Comparison of ENCODE assay signal across 21 mouse cellular contexts in genomic region chr13:64178000-64178399, GRCm38 (mm10). TPM values are rescaled to one million over a fixed set of nuclear protein-coding genes. Genes with fewer than 3 reads are reported as not detected.
DNase-seq lines count a peak whose midpoint lies in the region; ATAC-seq lines count a peak whose summit lies in the region.
"Had no signal": no experiment of that assay in that cellular context is flagged by ENCODE, and none has a peak within 500 bp of the region (broad histone marks: within the 10 kb centered on the region; RNA-seq: fewer than 3 reads in every experiment).

No protein-coding gene starts in this region.

- no peak overlapping the region for H3K4me2 ChIP-seq in liver, embryonic 13.5 days
- no peak overlapping the region for H3K4me2 ChIP-seq in liver, embryonic 11.5 days
- no peak overlapping the region for H3K4me2 ChIP-seq in lung, embryonic 16.5 days (ENCODE audit: low read depth, low read length)
- H3K4me2 ChIP-seq in midbrain, embryonic 13.5 days (replicated peaks): no peak overlapping the region
- no peak overlapping the region for H3K4me2 ChIP-seq in midbrain, embryonic 16.5 days (ENCODE audit: low read length)
- H3K4me2 ChIP-seq: embryonic facial prominence, embryonic 12.5 days; embryonic facial prominence, embryonic 15.5 days; heart, embryonic 11.5 days; hindbrain, embryonic 12.5 days had no signal

- no peak for DNase-seq in liver, embryonic 13.5 days
- no peak for DNase-seq in liver, embryonic 11.5 days (ENCODE audit: low spot score)
- DNase-seq in lung, adult 18-20 months: no peak
- DNase-seq: adrenal gland, adult 2 months; adrenal gland, postnatal 14 days; cerebellum, adult 11 months; cerebellum, adult 2 months; cerebellum, adult 9-11 months; cerebellum, postnatal 25 days; forebrain, postnatal 0 days; gastrocnemius, adult 2 months; gastrocnemius, postnatal 14 days had no signal

- no peak overlapping the region for H3K9ac ChIP-seq in liver, embryonic 13.5 days
- H3K9ac ChIP-seq in liver, embryonic 11.5 days (ENCODE audit: low read depth, low read length): no peak overlapping the region
- no peak overlapping the region for H3K9ac ChIP-seq in lung, embryonic 16.5 days (ENCODE audit: low read length)
- H3K9ac ChIP-seq in midbrain, embryonic 13.5 days (replicated peaks): no peak overlapping the region
- H3K9ac ChIP-seq in midbrain, embryonic 16.5 days (ENCODE audit: low read depth, low read length): no peak overlapping the region
- H3K9ac ChIP-seq: embryonic facial prominence, embryonic 12.5 days; embryonic facial prominence, embryonic 15.5 days; forebrain, postnatal 0 days; hindbrain, embryonic 12.5 days had no signal

- no peaks in the 10 kb centered on the region for H3K27me3 ChIP-seq in liver, embryonic 13.5 days
- H3K27me3 ChIP-seq in liver, embryonic 11.5 days (replicated peaks; ENCODE audit: control insufficient read depth, insufficient read depth, low read length): no peaks in the 10 kb centered on the region
- no peaks in the 10 kb centered on the region for H3K27me3 ChIP-seq in lung, embryonic 16.5 days (ENCODE audit: control insufficient read depth, insufficient read depth, low read depth, low read length)
- no peaks in the 10 kb centered on the region for H3K27me3 ChIP-seq in midbrain, embryonic 13.5 days
- no peaks in the 10 kb centered on the region for H3K27me3 ChIP-seq in midbrain, embryonic 16.5 days (ENCODE audit: control insufficient read depth, insufficient read depth, low read depth, low read length)
- H3K27me3 ChIP-seq: embryonic facial prominence, embryonic 12.5 days; embryonic facial prominence, embryonic 15.5 days; hindbrain, embryonic 12.5 days had no signal

- 0 out of 2 replicates have a peak, but pooled peaks have one; percentile 17 for ATAC-seq in liver, embryonic 13.5 days (ENCODE audit: low read depth)
- no peak for ATAC-seq in liver, embryonic 11.5 days (replicated peaks; ENCODE audit: low FRiP score)
- ATAC-seq in lung, embryonic 16.5 days (ENCODE audit: low read depth): peak; percentile 66; the same call in 1 of the 2 replicates
- 0 out of 2 replicates have a peak, but pooled peaks have one; percentile 6 for ATAC-seq in midbrain, embryonic 13.5 days
- no peak for ATAC-seq in midbrain, embryonic 16.5 days
- ATAC-seq: CD4-positive, CD25-positive, alpha-beta regulatory T cell, adult 4 months; forebrain, embryonic 14.5 days; forebrain, postnatal 0 days had no signal

- no peak overlapping the region for H3K4me3 ChIP-seq in liver, embryonic 13.5 days (replicated peaks)
- no peak overlapping the region for H3K4me3 ChIP-seq in liver, embryonic 11.5 days (ENCODE audit: low read depth, low read length)
- H3K4me3 ChIP-seq in lung, embryonic 16.5 days (ENCODE audit: low read length): no peak overlapping the region
- H3K4me3 ChIP-seq in midbrain, embryonic 13.5 days (replicated peaks): no peak overlapping the region
- no peak overlapping the region for H3K4me3 ChIP-seq in midbrain, embryonic 16.5 days (ENCODE audit: low read depth, low read length)
- H3K4me3 ChIP-seq: embryonic facial prominence, embryonic 12.5 days; embryonic facial prominence, embryonic 15.5 days; gastrocnemius, adult 2 months; hindbrain, embryonic 12.5 days had no signal

- H3K4me1 ChIP-seq in liver, embryonic 13.5 days (replicated peaks): peaks cover 7% of the 10 kb centered on the region
- no peaks in the 10 kb centered on the region for H3K4me1 ChIP-seq in liver, embryonic 11.5 days (replicated peaks; ENCODE audit: control insufficient read depth, insufficient read depth, low read length)
- H3K4me1 ChIP-seq in lung, embryonic 16.5 days (replicated peaks; ENCODE audit: control insufficient read depth, insufficient read depth, low read length): no peaks in the 10 kb centered on the region
- peaks cover 6% of the 10 kb centered on the region; the same call in 1 of the 2 replicates for H3K4me1 ChIP-seq in midbrain, embryonic 13.5 days (replicated peaks)
- no peaks in the 10 kb centered on the region for H3K4me1 ChIP-seq in midbrain, embryonic 16.5 days (ENCODE audit: control insufficient read depth, insufficient read depth, low read length)
- H3K4me1 ChIP-seq: embryonic facial prominence, embryonic 12.5 days; embryonic facial prominence, embryonic 15.5 days; hindbrain, embryonic 12.5 days had no signal

- peaks cover 4% of the 10 kb centered on the region; the same call in 1 of the 2 replicates for H3K36me3 ChIP-seq in liver, embryonic 13.5 days
- peaks cover 3% of the 10 kb centered on the region for H3K36me3 ChIP-seq in liver, embryonic 11.5 days (ENCODE audit: control insufficient read depth, insufficient read depth, low read length)
- peaks cover 4% of the 10 kb centered on the region for H3K36me3 ChIP-seq in lung, embryonic 16.5 days (ENCODE audit: control insufficient read depth, insufficient read depth, low read length)
- peaks cover 36% of the 10 kb centered on the region for H3K36me3 ChIP-seq in midbrain, embryonic 13.5 days
- peaks cover 13% of the 10 kb centered on the region for H3K36me3 ChIP-seq in midbrain, embryonic 16.5 days (ENCODE audit: control insufficient read depth, insufficient read depth, low read length)

- WGBS in liver, embryonic 13.5 days (ENCODE audit: insufficient replicate concordance): 59% methylated on average over 7 of the region's 7 CpGs
- WGBS in liver, embryonic 11.5 days: 75% methylated on average over 7 of the region's 7 CpGs
- WGBS in lung, embryonic 16.5 days: 50% methylated on average over 7 of the region's 7 CpGs
- 79% methylated on average over 7 of the region's 7 CpGs for WGBS in midbrain, embryonic 13.5 days
- 79% methylated on average over 7 of the region's 7 CpGs for WGBS in midbrain, embryonic 16.5 days

- H3K27ac ChIP-seq in liver, embryonic 13.5 days: no peak overlapping the region
- no peak overlapping the region for H3K27ac ChIP-seq in liver, embryonic 11.5 days (ENCODE audit: low read depth, low read length)
- H3K27ac ChIP-seq in lung, embryonic 16.5 days (ENCODE audit: low read length): no peak overlapping the region
- H3K27ac ChIP-seq in midbrain, embryonic 13.5 days: no peak overlapping the region
- no peak overlapping the region for H3K27ac ChIP-seq in midbrain, embryonic 16.5 days (ENCODE audit: low read length)
- H3K27ac ChIP-seq: embryonic facial prominence, embryonic 12.5 days; embryonic facial prominence, embryonic 15.5 days; gastrocnemius, adult 2 months had no signal

- no peaks in the 10 kb centered on the region for H3K9me3 ChIP-seq in liver, embryonic 13.5 days (replicated peaks)
- no peaks in the 10 kb centered on the region for H3K9me3 ChIP-seq in liver, embryonic 11.5 days (ENCODE audit: control insufficient read depth, low read length)
- no peaks in the 10 kb centered on the region for H3K9me3 ChIP-seq in lung, embryonic 16.5 days (ENCODE audit: control insufficient read depth, low read length)
- H3K9me3 ChIP-seq in midbrain, embryonic 13.5 days: no peaks in the 10 kb centered on the region
- H3K9me3 ChIP-seq in midbrain, embryonic 16.5 days (replicated peaks; ENCODE audit: control insufficient read depth, low read length, poor library complexity, severe bottlenecking): no peaks in the 10 kb centered on the region
- H3K9me3 ChIP-seq: embryonic facial prominence, embryonic 15.5 days; hindbrain, embryonic 12.5 days had no signal

RNA-seq across cellular contexts. Expression of gene Habp4, which starts 16.4 kb away (rescaled TPM):
- polyA plus RNA-seq in liver, embryonic 13.5 days (2015; fragmentation: Nextera tagmentation; extraction: Ambion mirVana): 7.5 and 9.1 TPM in 2 replicates
- polyA plus RNA-seq in liver, embryonic 11.5 days (2014; fragmentation: Nextera tagmentation; extraction: Ambion mirVana): 15.0 and 15.2 TPM in 2 replicates
- 16.5 and 18.0 TPM in 2 replicates for polyA plus RNA-seq in lung, embryonic 16.5 days (2015; fragmentation: Nextera tagmentation; extraction: Ambion mirVana)
- polyA plus RNA-seq in midbrain, embryonic 13.5 days (2015; fragmentation: Nextera tagmentation; extraction: Ambion mirVana): 19.7 and 25.1 TPM in 2 replicates
- polyA plus RNA-seq in midbrain, embryonic 16.5 days (2015; fragmentation: Nextera tagmentation; extraction: Ambion mirVana): 34.7 and 41.9 TPM in 2 replicates

RNA-seq across cellular contexts. Expression of gene Zfp367, which starts 25.0 kb away (rescaled TPM):
- polyA plus RNA-seq in liver, embryonic 13.5 days (2015; fragmentation: Nextera tagmentation; extraction: Ambion mirVana): 21.9 and 25.7 TPM in 2 replicates
- 21.2 and 25.1 TPM in 2 replicates for polyA plus RNA-seq in liver, embryonic 11.5 days (2014; fragmentation: Nextera tagmentation; extraction: Ambion mirVana)
- 22.9 and 24.1 TPM in 2 replicates for polyA plus RNA-seq in lung, embryonic 16.5 days (2015; fragmentation: Nextera tagmentation; extraction: Ambion mirVana)
- 7.8 and 8.0 TPM in 2 replicates for polyA plus RNA-seq in midbrain, embryonic 13.5 days (2015; fragmentation: Nextera tagmentation; extraction: Ambion mirVana)
- 3.8 and 4.6 TPM in 2 replicates for polyA plus RNA-seq in midbrain, embryonic 16.5 days (2015; fragmentation: Nextera tagmentation; extraction: Ambion mirVana)

RNA-seq across cellular contexts. Expression of gene Slc35d2, which starts 48.8 kb away (rescaled TPM):
- polyA plus RNA-seq in liver, embryonic 13.5 days (2015; fragmentation: Nextera tagmentation; extraction: Ambion mirVana): 5.6 and 6.0 TPM in 2 replicates
- 4.2 and 5.8 TPM in 2 replicates for polyA plus RNA-seq in liver, embryonic 11.5 days (2014; fragmentation: Nextera tagmentation; extraction: Ambion mirVana)
- polyA plus RNA-seq in lung, embryonic 16.5 days (2015; fragmentation: Nextera tagmentation; extraction: Ambion mirVana): 5.1 and 6.9 TPM in 2 replicates
- polyA plus RNA-seq in midbrain, embryonic 13.5 days (2015; fragmentation: Nextera tagmentation; extraction: Ambion mirVana): 1.4 and 2.2 TPM in 2 replicates
- polyA plus RNA-seq in midbrain, embryonic 16.5 days (2015; fragmentation: Nextera tagmentation; extraction: Ambion mirVana): 0.99 and 2.1 TPM in 2 replicates

Comparison
In these comparisons a context has a peak if more than half of its experiments do, and no peak if none do; other contexts are left out.
1. ATAC-seq: peak in liver, embryonic 13.5 days (single experiment), lung, embryonic 16.5 days (single experiment) and midbrain, embryonic 13.5 days (single experiment); none in liver, embryonic 11.5 days (single experiment) and midbrain, embryonic 16.5 days (single experiment).